Mouse (Mus musculus) mouse trophoblast stem cell (cell line): ENCODE results near the gene Olfr1341.

Experiments
- in situ Hi-C, 2 experiments: fragments of 300-500 bp; cut with MseI, MboI; formaldehyde crosslinking; loops; 2 replicates in 1 of 2; 3 replicates in 1 of 2; pipeline ENCODE4 v1.15.1; 2025

The Olfr1341 gene

GRCm38 (mm10) chr4:118703223-118703622, at the start of gene Olfr1341:
TSS of gene Olfr1341 (plus strand) at chr4:118703523.
- in situ Hi-C loops = no loop called here

GRCm38 (mm10) chr4:118658652-118659051, 44.7 kb upstream of the Olfr1341 start, which contains the start of gene Olfr62:
TSS of gene Olfr62 (plus strand) at chr4:118658952.
- in situ Hi-C loops = no loop called here

GRCm38 (mm10) chr4:118687086-118687485, 16.2 kb upstream of the Olfr1341 start:
- in situ Hi-C loops = no loop called here

GRCm38 (mm10) chr4:118692412-118692973, 10.8 kb upstream of the Olfr1341 start, which contains the start of gene Olfr1342:
TSS of gene Olfr1342 (minus strand) at chr4:118692756.
- in situ Hi-C loops = no loop called here

GRCm38 (mm10) chr4:118693812-118694211, 9.5 kb upstream of the Olfr1341 start:
- in situ Hi-C loops = no loop called here

GRCm38 (mm10) chr4:118708086-118708485, 4.8 kb downstream of the Olfr1341 start:
- in situ Hi-C loops = no loop called here

GRCm38 (mm10) chr4:118711656-118712055, 8.3 kb downstream of the Olfr1341 start:
- in situ Hi-C loops = no loop called here

GRCm38 (mm10) chr4:118719838-118720237, 16.5 kb downstream of the Olfr1341 start, which contains the start of gene Olfr1340:
TSS of gene Olfr1340 (plus strand) at chr4:118720138.
- in situ Hi-C loops = no loop called here

- in situ Hi-C loops = no loop called here
These were observed 18.6 kb downstream of the Olfr1341 start for GRCm38 (mm10) chr4:118721742-118722483.

- in situ Hi-C loops = no loop called here
These were observed 28.6 kb downstream of the Olfr1341 start, which contains the start of gene Olfr1339 for GRCm38 (mm10) chr4:118731875-118732274. TSS of gene Olfr1339 (plus strand) at chr4:118732175.

GRCm38 (mm10) chr4:118739574-118739973, 36.3 kb downstream of the Olfr1341 start:
- in situ Hi-C loops = no loop called here

- in situ Hi-C loops = no loop called here
These were observed 37.8 kb downstream of the Olfr1341 start for GRCm38 (mm10) chr4:118740988-118741698.

GRCm38 (mm10) chr4:118741881-118742280, 38.6 kb downstream of the Olfr1341 start:
- in situ Hi-C loops = no loop called here

- in situ Hi-C loops = no loop called here
These were observed 55.3 kb downstream of the Olfr1341 start, which contains the start of gene Olfr1338 for GRCm38 (mm10) chr4:118758637-118759036. TSS of gene Olfr1338 (minus strand) at chr4:118758737.
